Mouse (Mus musculus): ENCODE data around the gene Siva1. TPM values are rescaled to one million over a fixed set of nuclear protein-coding genes. Genes with fewer than 3 reads are reported as not detected.
A peak's percentile ranks its signal among the peaks of the same experiment; 100 is the strongest.

The Siva1 gene
- total and polyA plus RNA-seq, 3 experiments, result 60.7 to 214 (median 98.9) TPM

DNA sequence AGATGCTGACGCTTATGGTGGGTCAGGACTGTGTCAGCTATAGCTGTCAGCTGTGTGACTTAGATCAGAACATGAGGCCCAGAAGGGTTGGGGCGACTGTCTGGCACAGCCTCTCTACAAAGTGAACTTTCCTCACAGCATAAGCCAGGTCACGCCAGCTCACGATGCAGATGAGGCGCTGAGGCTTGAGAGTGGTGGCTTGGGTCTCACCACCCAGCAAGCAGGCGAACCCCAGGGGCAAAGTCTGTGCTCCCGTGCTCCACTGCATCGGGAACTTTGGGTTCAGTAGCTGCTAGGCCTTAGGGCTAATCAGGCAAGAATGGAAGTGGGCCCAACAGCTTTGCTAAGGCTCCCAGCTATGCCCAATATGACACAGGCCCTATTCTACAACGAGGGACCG, 35.4 kb upstream of the Siva1 start:
- TF ChIP-seq TAL1 (conservative IDR thresholded peaks at IDR 0.05; ENCODE audit: low read depth, low read length) (no peak), CTCF (IDR thresholded peaks at IDR 0.05; ENCODE audit: low read depth, low read length) (no peak), POLR2AphosphoS5 (IDR thresholded peaks at IDR 0.05; ENCODE audit: insufficient replicate concordance, low read depth, low read length) (no peak), GATA2 (IDR thresholded peaks at IDR 0.05; ENCODE audit: borderline replicate concordance, low read depth, low read length) (no peak), GATA1 (IDR thresholded peaks at IDR 0.05; ENCODE audit: borderline replicate concordance, low read length) (no peak)
- no peak for ATAC-seq (ENCODE audit: extremely low read depth, insufficient number of reproducible peaks, low FRiP score, poor library complexity, severe bottlenecking)
- DNase-seq (ENCODE audit: low spot score), result no peak
- no peaks in the 10 kb centered on the region for H3K9me3 ChIP-seq (replicated peaks)
- peaks cover 76% of the 10 kb centered on the region for H3K36me3 ChIP-seq (replicated peaks)
- H3K27me3 ChIP-seq (ENCODE audit: insufficient read depth, low read length), result peaks cover 7% of the 10 kb centered on the region; the same call in 1 of the 2 replicates
- peaks cover 16% of the 10 kb centered on the region for H3K4me1 ChIP-seq (ENCODE audit: insufficient read depth, low read depth, low read length)
- no peak overlapping the region for H3K4me3 ChIP-seq (ENCODE audit: low read depth, low read length)

DNA sequence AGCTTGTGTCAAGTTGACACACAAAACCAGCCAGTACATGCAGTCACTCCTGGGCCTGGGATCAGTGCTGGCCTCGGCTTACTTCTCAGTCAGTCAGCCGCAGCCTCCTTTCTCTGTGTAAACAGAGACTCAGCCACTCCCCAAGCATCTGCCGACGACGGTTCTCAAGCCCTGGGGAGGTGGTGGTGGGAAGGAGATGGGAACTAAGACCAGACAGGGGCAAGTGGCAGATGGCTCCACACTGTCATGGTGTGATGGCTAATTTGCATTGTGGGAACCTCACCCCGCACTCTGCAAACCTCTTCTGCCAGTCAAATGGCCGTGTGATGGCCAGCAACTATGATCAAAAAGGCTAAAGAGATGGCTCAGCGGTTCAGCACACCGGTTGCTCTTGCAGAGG, 27.8 kb upstream of the Siva1 start:
- Histone ChIP-seq H3K36me3 (replicated peaks) (peaks cover 17% of the 10 kb centered on the region), H3K4me1 (ENCODE audit: insufficient read depth, low read depth, low read length) (peaks cover 2% of the 10 kb centered on the region; the same call in 1 of the 2 replicates), H3K27me3 (ENCODE audit: insufficient read depth, low read length) (peaks cover 58% of the 10 kb centered on the region), H3K9me3 (replicated peaks) (no peaks in the 10 kb centered on the region), H3K4me3 (ENCODE audit: low read depth, low read length) (no peak overlapping the region)
- no peak for DNase-seq (ENCODE audit: low spot score)
- ATAC-seq (ENCODE audit: extremely low read depth, insufficient number of reproducible peaks, low FRiP score, poor library complexity, severe bottlenecking), result no peak
- TF ChIP-seq CTCF (IDR thresholded peaks at IDR 0.05; ENCODE audit: low read depth, low read length), result no peak
- TF ChIP-seq GATA2 (IDR thresholded peaks at IDR 0.05; ENCODE audit: borderline replicate concordance, low read depth, low read length), result no peak
- TF ChIP-seq GATA1 (IDR thresholded peaks at IDR 0.05; ENCODE audit: borderline replicate concordance, low read length), result no peak
- TF ChIP-seq TAL1 (conservative IDR thresholded peaks at IDR 0.05; ENCODE audit: low read depth, low read length), result no peak
- no peak for TF ChIP-seq POLR2AphosphoS5 (IDR thresholded peaks at IDR 0.05; ENCODE audit: insufficient replicate concordance, low read depth, low read length)

DNA sequence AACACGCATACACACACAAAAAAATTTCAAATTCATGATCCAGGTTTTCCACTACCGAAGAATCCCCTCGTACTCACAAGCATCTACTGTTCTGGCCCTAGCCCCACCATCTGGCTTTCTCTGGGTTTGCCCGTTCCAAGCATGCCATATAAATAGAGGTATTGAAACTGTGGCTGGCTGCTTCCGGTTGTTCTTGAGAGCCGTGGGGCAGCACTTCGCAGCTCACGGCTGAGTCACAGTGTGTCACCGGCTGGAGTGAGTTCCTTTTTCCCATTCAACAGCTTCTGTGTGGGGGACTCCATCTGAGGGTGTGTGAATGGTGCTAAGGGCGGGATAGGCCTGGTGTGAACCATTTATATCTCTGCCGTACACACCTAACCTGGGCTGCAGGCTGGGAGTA, 27.3 kb upstream of the Siva1 start:
- peaks cover 12% of the 10 kb centered on the region for H3K36me3 ChIP-seq (replicated peaks)
- ATAC-seq (ENCODE audit: extremely low read depth, insufficient number of reproducible peaks, low FRiP score, poor library complexity, severe bottlenecking) (no peak), DNase-seq (ENCODE audit: low spot score) (no peak)
- peaks cover 2% of the 10 kb centered on the region; the same call in 1 of the 2 replicates for H3K4me1 ChIP-seq (ENCODE audit: insufficient read depth, low read depth, low read length)
- peaks cover 58% of the 10 kb centered on the region for H3K27me3 ChIP-seq (ENCODE audit: insufficient read depth, low read length)
- TF ChIP-seq TAL1 (conservative IDR thresholded peaks at IDR 0.05; ENCODE audit: low read depth, low read length), result no peak
- TF ChIP-seq CTCF (IDR thresholded peaks at IDR 0.05; ENCODE audit: low read depth, low read length), result no peak
- TF ChIP-seq POLR2AphosphoS5 (IDR thresholded peaks at IDR 0.05; ENCODE audit: insufficient replicate concordance, low read depth, low read length), result no peak
- no peak for TF ChIP-seq GATA1 (IDR thresholded peaks at IDR 0.05; ENCODE audit: borderline replicate concordance, low read length)
- no peak for TF ChIP-seq GATA2 (IDR thresholded peaks at IDR 0.05; ENCODE audit: borderline replicate concordance, low read depth, low read length)
- H3K9me3 ChIP-seq (replicated peaks), result no peaks in the 10 kb centered on the region
- no peak overlapping the region for H3K4me3 ChIP-seq (ENCODE audit: low read depth, low read length)

GRCm38 (mm10) chr12:112617898-112618380, 26.5 kb upstream of the Siva1 start:
- H3K9me3 ChIP-seq (replicated peaks), result no peaks in the 10 kb centered on the region
- TF ChIP-seq TAL1 (conservative IDR thresholded peaks at IDR 0.05; ENCODE audit: low read depth, low read length) (no peak), CTCF (IDR thresholded peaks at IDR 0.05; ENCODE audit: low read depth, low read length) (peak; percentile 55)
- H3K4me1 ChIP-seq (ENCODE audit: insufficient read depth, low read depth, low read length), result peaks cover 2% of the 10 kb centered on the region; the same call in 1 of the 2 replicates
- peaks cover 4% of the 10 kb centered on the region for H3K36me3 ChIP-seq (replicated peaks)
- H3K4me3 ChIP-seq (ENCODE audit: low read depth, low read length), result no peak overlapping the region
- ATAC-seq (ENCODE audit: extremely low read depth, insufficient number of reproducible peaks, low FRiP score, poor library complexity, severe bottlenecking) (peak; percentile 73), DNase-seq (ENCODE audit: low spot score) (peak; percentile 67)
- H3K27me3 ChIP-seq (ENCODE audit: insufficient read depth, low read length), result peaks cover 66% of the 10 kb centered on the region

DNA sequence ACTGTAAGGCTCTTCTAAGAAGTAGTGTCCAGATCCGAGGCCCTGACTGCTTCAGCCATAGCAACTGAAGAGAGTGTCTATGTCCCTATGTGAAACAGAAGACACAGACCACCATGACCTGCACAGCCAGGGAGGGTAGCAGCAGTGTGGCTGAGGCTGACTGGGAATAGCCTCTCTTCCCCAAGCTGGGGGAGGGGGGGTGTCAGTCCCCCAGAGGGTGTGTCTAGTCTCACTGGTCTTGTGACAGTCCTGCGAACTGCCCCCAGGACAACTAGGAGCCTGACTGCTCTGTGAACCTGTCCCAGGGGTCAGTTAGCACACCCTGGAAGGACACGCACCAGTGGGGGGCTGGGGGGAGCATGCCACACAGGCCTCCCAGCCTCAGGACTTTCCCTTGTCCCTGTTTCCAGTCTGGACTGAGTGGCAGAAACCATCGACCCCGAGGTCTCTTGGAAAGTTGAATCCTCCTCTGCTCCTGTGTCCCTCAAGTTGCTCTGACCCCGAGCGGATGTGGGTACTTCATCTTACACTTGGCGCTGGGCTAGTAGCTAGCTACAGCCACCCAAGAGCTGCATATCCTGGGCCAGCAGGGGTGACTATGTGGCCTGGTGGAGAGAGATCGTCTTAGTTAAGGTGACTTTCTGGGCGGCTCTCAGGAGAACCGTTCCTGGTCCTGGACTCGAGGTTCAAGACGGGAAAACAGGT, 25.3 kb upstream of the Siva1 start:
- DNase-seq (ENCODE audit: low spot score) (no peak), ATAC-seq (ENCODE audit: extremely low read depth, insufficient number of reproducible peaks, low FRiP score, poor library complexity, severe bottlenecking) (no peak)
- TF ChIP-seq CTCF (IDR thresholded peaks at IDR 0.05; ENCODE audit: low read depth, low read length) (no peak), GATA1 (IDR thresholded peaks at IDR 0.05; ENCODE audit: borderline replicate concordance, low read length) (no peak), TAL1 (conservative IDR thresholded peaks at IDR 0.05; ENCODE audit: low read depth, low read length) (no peak), GATA2 (IDR thresholded peaks at IDR 0.05; ENCODE audit: borderline replicate concordance, low read depth, low read length) (no peak), POLR2AphosphoS5 (IDR thresholded peaks at IDR 0.05; ENCODE audit: insufficient replicate concordance, low read depth, low read length) (no peak)
- Histone ChIP-seq H3K36me3 (replicated peaks) (no peaks in the 10 kb centered on the region), H3K4me3 (ENCODE audit: low read depth, low read length) (no peak overlapping the region), H3K27me3 (ENCODE audit: insufficient read depth, low read length) (peaks cover 69% of the 10 kb centered on the region), H3K9me3 (replicated peaks) (no peaks in the 10 kb centered on the region), H3K4me1 (ENCODE audit: insufficient read depth, low read depth, low read length) (no peaks in the 10 kb centered on the region)

GRCm38 (mm10) chr12:112619686-112620353, 24.7 kb upstream of the Siva1 start, which contains the start of gene Adssl1:
TSS of gene Adssl1 (plus strand) at chr12:112620045.
- H3K9me3 ChIP-seq (replicated peaks), result no peaks in the 10 kb centered on the region
- H3K4me3 ChIP-seq (ENCODE audit: low read depth, low read length), result no peak within 1 kb of the TSS
- TF ChIP-seq GATA1 (IDR thresholded peaks at IDR 0.05; ENCODE audit: borderline replicate concordance, low read length) (no peak), TAL1 (conservative IDR thresholded peaks at IDR 0.05; ENCODE audit: low read depth, low read length) (no peak), CTCF (IDR thresholded peaks at IDR 0.05; ENCODE audit: low read depth, low read length) (no peak), GATA2 (IDR thresholded peaks at IDR 0.05; ENCODE audit: borderline replicate concordance, low read depth, low read length) (no peak), POLR2AphosphoS5 (IDR thresholded peaks at IDR 0.05; ENCODE audit: insufficient replicate concordance, low read depth, low read length) (no peak)
- H3K4me1 ChIP-seq (ENCODE audit: insufficient read depth, low read depth, low read length), result no peaks in the 10 kb centered on the region
- H3K27me3 ChIP-seq (ENCODE audit: insufficient read depth, low read length), result peaks cover 72% of the 10 kb centered on the region
- no peaks in the 10 kb centered on the region for H3K36me3 ChIP-seq (replicated peaks)
- DNase-seq (ENCODE audit: low spot score) (no peak), ATAC-seq (ENCODE audit: extremely low read depth, insufficient number of reproducible peaks, low FRiP score, poor library complexity, severe bottlenecking) (no peak)
